Mouse (Mus musculus): ENCODE data around the gene Nras. TPM values are rescaled to one million over a fixed set of nuclear protein-coding genes. Genes with fewer than 3 reads are reported as not detected.

Gene Nras
- 10 to 100 TPM; 61.6 to 82.7 (median 65.9) TPM for total RNA-seq (2022)

- DNase-seq (ENCODE audit: low spot score in 2 of 2), result peak; percentile 87 to 89
Measured at GRCm38 (mm10) chr3:103058207-103059157, at the start of gene Nras. Gene Nras (plus strand): TSS chr3:103058285.

- DNase-seq (ENCODE audit: low spot score in 2 of 2), result no peak
Measured at GRCm38 (mm10) chr3:103017350-103017749, 40.7 kb upstream of the Nras start.

- no peak for DNase-seq (ENCODE audit: low spot score in 2 of 2)
Measured at GRCm38 (mm10) chr3:103019462-103019861, 38.6 kb upstream of the Nras start.

GRCm38 (mm10) chr3:103020249-103020942 lies 37.7 kb upstream of the Nras start, which contains the start of gene Csde1:
Gene Csde1 (plus strand): TSS chr3:103020426.
- peak; percentile 96 to 97 for DNase-seq (ENCODE audit: low spot score in 2 of 2)

- peak; percentile 81 for DNase-seq (ENCODE audit: low spot score in 2 of 2)
Measured at GRCm38 (mm10) chr3:103020943-103021638, 37.0 kb upstream of the Nras start.

GRCm38 (mm10) chr3:103026174-103026573 lies 31.9 kb upstream of the Nras start:
- no peak for DNase-seq (ENCODE audit: low spot score in 2 of 2)

GRCm38 (mm10) chr3:103040285-103040684 lies 17.8 kb upstream of the Nras start:
- no peak for DNase-seq (ENCODE audit: low spot score in 2 of 2)

- DNase-seq (ENCODE audit: low spot score in 2 of 2), result no peak
Measured at GRCm38 (mm10) chr3:103040861-103041379, 17.2 kb upstream of the Nras start.

GRCm38 (mm10) chr3:103056016-103056595 lies 2.0 kb upstream of the Nras start:
- DNase-seq (ENCODE audit: low spot score in 2 of 2), result no peak

GRCm38 (mm10) chr3:103057752-103058151 lies 333 bp upstream of the Nras start:
- no peak for DNase-seq (ENCODE audit: low spot score in 2 of 2)

GRCm38 (mm10) chr3:103066927-103067326 lies 8.8 kb downstream of the Nras start:
- no peak for DNase-seq (ENCODE audit: low spot score in 2 of 2)

- no peak for DNase-seq (ENCODE audit: low spot score in 2 of 2)
Measured at GRCm38 (mm10) chr3:103068971-103069370, 10.9 kb downstream of the Nras start.

GRCm38 (mm10) chr3:103073771-103074170 lies 15.7 kb downstream of the Nras start, which contains the start of gene Ampd1:
Gene Ampd1 (plus strand): TSS chr3:103074014.
- DNase-seq (ENCODE audit: low spot score in 2 of 2), result no peak

GRCm38 (mm10) chr3:103075871-103076270 lies 17.8 kb downstream of the Nras start:
- DNase-seq (ENCODE audit: low spot score in 2 of 2), result no peak

- no peak for DNase-seq (ENCODE audit: low spot score in 2 of 2)
Measured at GRCm38 (mm10) chr3:103076476-103076875, 18.4 kb downstream of the Nras start.

GRCm38 (mm10) chr3:103079301-103079700 lies 21.2 kb downstream of the Nras start:
- DNase-seq (ENCODE audit: low spot score in 2 of 2), result no peak

- DNase-seq (ENCODE audit: low spot score in 2 of 2), result no peak
Measured at GRCm38 (mm10) chr3:103081051-103081450, 23.0 kb downstream of the Nras start.

- DNase-seq (ENCODE audit: low spot score in 2 of 2), result peak in 1 of 2 experiments; percentile 7
Measured at GRCm38 (mm10) chr3:103081861-103082453, 23.9 kb downstream of the Nras start.

- no peak for DNase-seq (ENCODE audit: low spot score in 2 of 2)
Measured at GRCm38 (mm10) chr3:103082761-103083160, 24.7 kb downstream of the Nras start.

- no peak for DNase-seq (ENCODE audit: low spot score in 2 of 2)
Measured at GRCm38 (mm10) chr3:103085986-103086385, 27.9 kb downstream of the Nras start.
